Mouse (Mus musculus) 3T3-L1 (cell line): ENCODE measurements at regions not wholly inside any gene's neighbourhood (a gene's known extent, or its start where the extent isn't known, plus 50 kb on each side); places are given as distances from the start of the nearest gene placed in this dataset.
A peak's percentile ranks its signal among the peaks of the same experiment; 100 is the strongest.

Experiments
- DNase-seq: peaks from one replicate; pipeline ENCODE4 v3.0.0-alpha.2; 2015; ENCODE audit warnings: low read depth, low spot score

- DNase-seq = no peak
Measured at GRCm38 (mm10) chr10:8951236-8951825, 65.5 kb upstream of the Sash1 start.

- no peak for DNase-seq
Measured at GRCm38 (mm10) chr10:8948227-8948626, 62.4 kb upstream of the Sash1 start.

GRCm38 (mm10) chr10:8945195-8945751, 59.4 kb upstream of the Sash1 start:
- peak; percentile 88 for DNase-seq

GRCm38 (mm10) chr10:8944586-8944985, 58.7 kb upstream of the Sash1 start:
- peak; percentile 59 for DNase-seq

GRCm38 (mm10) chr10:8943698-8944097, 57.8 kb upstream of the Sash1 start:
- DNase-seq = no peak

- no peak for DNase-seq
Measured at GRCm38 (mm10) chr10:8942967-8943471, 57.1 kb upstream of the Sash1 start.

- peak; percentile 75 for DNase-seq
Measured at GRCm38 (mm10) chr10:8936369-8936768, 50.5 kb upstream of the Sash1 start.
